Mouse (Mus musculus) heart, embryonic 12.5 days (tissue): ENCODE data around the gene Prok1. TPM values are rescaled to one million over a fixed set of nuclear protein-coding genes. Genes with fewer than 3 reads are reported as not detected.

Source experiments
- ATAC-seq: fragments of 200-750 bp; cut with Nextera tagmentation; 2 replicates; pipeline ENCODE4 v1.8.0; 2017; ENCODE audit warnings: moderate TSS enrichment, moderate library complexity; ENCODE audit not compliant: insufficient number of reproducible peaks, low FRiP score
- H3K27ac ChIP-seq: fragments of 300-500 bp; sonication (generic); 2 replicates; pipeline ENCODE4 v1.5.1; 2016; ENCODE audit warnings: mild to moderate bottlenecking, moderate library complexity; ENCODE audit not compliant: poor library complexity, severe bottlenecking
- H3K27me3 ChIP-seq: fragments of 300-500 bp; sonication (generic); replicated peaks from 2 replicates; pipeline ENCODE4 v1.6.1; 2016; ENCODE audit warnings: mild to moderate bottlenecking, moderate library complexity
- H3K36me3 ChIP-seq: fragments of 300-500 bp; sonication (generic); 2 replicates; pipeline ENCODE4 v1.6.1; 2016; ENCODE audit warnings: mild to moderate bottlenecking, moderate library complexity
- H3K4me1 ChIP-seq: fragments of 300-500 bp; sonication (generic); replicated peaks from 2 replicates; pipeline ENCODE4 v1.6.1; 2016; ENCODE audit warnings: mild to moderate bottlenecking
- H3K4me2 ChIP-seq: fragments of 300-500 bp; sonication (generic); 2 replicates; pipeline ENCODE4 v1.6.1; 2016; ENCODE audit warnings: mild to moderate bottlenecking, moderate library complexity
- H3K4me3 ChIP-seq: fragments of 300-500 bp; sonication (generic); 2 replicates; pipeline ENCODE4 v1.5.1; 2016; ENCODE audit warnings: mild to moderate bottlenecking
- H3K9ac ChIP-seq: fragments of 300-500 bp; sonication (generic); 2 replicates; pipeline ENCODE4 v1.6.1; 2016; ENCODE audit warnings: mild to moderate bottlenecking, moderate library complexity
- H3K9me3 ChIP-seq: fragments of 300-500 bp; sonication (generic); replicated peaks from 2 replicates; pipeline ENCODE4 v1.6.1; 2016; ENCODE audit warnings: mild to moderate bottlenecking, moderate library complexity
- WGBS: fragments of 180-500 bp; shearing (Covaris S2); methylation state at CpG from one replicate; pipeline ENCODE4 v1.1.7; 2016; 5-methylcytosine and 5-hydroxymethylcytosine counted together
- polyA plus RNA-seq: library from polyadenylated mRNA; unstranded; fragments of >200 nt; fragmentation: Nextera tagmentation; extraction: Ambion mirVana; gene quantifications from 2 replicates; pipeline ENCODE4 v1.2.1, GENCODE M21; 2016

Prok1 gene
- polyA plus RNA-seq, 1 experiment from 2014 or later = not detected

DNA sequence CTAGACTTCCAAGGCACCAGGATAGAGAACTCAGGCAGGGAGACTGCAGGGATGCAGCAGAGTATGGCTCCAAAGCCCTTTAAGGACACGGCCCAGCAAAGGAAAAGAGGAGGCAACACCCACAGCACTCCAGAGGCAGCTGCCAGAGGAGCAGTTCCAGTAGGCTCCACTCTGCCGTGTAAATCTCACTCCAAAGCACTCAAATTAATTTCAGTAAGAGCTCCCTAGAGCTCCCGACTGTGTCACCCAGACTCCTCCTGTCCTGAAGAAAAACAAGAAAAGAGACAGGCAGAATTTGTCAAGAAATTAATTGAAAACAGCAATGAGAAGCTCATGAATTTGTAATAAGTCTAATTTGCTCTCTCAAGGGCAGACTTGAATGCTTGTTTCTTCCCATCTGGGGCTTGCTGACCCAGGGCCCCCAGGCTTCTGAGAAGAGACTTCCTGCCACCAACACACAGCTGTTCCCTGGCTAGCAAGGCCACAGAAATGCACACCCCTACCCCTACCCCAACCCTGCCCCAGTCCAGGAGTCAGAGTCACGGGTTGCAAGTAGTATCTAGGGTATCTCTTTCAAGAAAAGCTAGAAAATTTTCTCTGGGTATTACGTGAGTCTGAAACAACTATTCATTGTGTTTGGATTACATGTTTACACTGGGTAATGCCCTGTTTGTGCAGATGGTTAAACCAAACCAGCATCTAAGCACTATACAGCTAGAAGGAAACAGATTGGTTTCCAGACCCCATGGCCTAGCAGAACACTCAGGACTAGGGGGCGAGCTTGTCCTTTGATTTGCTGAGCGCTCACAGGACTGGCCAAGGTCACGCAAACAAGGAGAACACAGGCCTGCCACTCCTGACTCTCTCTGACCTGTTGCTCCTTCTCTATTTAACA lies 21.7 kb upstream of the Prok1 start:
- H3K4me1 ChIP-seq = 0 out of 2 replicates have a peak, but pooled peaks cover 4% of the 10 kb centered on the region
- no peaks in the 10 kb centered on the region for H3K36me3 ChIP-seq
- H3K4me2 ChIP-seq = no peak overlapping the region
- no peak overlapping the region for H3K9ac ChIP-seq
- no peak overlapping the region for H3K4me3 ChIP-seq
- no peak for ATAC-seq
- no peak overlapping the region for H3K27ac ChIP-seq
- H3K9me3 ChIP-seq = no peaks in the 10 kb centered on the region
- H3K27me3 ChIP-seq = no peaks in the 10 kb centered on the region; the same call in 1 of the 2 replicates
- WGBS = 56% methylated on average over 8 of the region's 8 CpGs

DNA sequence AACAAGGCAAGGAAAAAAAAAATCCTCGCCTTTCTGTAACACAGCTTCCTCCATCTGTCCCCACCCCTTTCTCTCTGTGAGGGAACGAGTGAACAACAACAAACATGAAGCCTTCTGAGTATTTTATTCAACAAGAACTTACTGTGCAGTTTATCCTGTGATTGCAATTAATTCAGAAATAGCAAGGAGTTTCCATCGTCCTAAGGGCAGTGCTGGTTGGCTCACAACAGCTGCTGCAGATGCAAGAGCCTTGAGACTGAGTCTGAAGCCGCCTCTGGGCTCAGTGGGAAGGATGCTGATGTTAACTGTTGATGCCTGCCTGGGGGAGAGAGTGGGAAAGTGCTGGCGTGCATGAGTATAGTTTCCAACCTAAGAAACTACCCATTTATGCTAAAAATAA lies 18.4 kb upstream of the Prok1 start:
- Histone ChIP-seq H3K27me3 (no peaks in the 10 kb centered on the region), H3K9ac (no peak overlapping the region), H3K27ac (no peak overlapping the region), H3K36me3 (no peaks in the 10 kb centered on the region), H3K4me3 (no peak overlapping the region), H3K4me2 (no peak overlapping the region), H3K9me3 (no peaks in the 10 kb centered on the region), H3K4me1 (0 out of 2 replicates have a peak, but pooled peaks cover 4% of the 10 kb centered on the region)
- ATAC-seq = no peak
- WGBS = 53% methylated on average over 5 of the region's 5 CpGs

DNA sequence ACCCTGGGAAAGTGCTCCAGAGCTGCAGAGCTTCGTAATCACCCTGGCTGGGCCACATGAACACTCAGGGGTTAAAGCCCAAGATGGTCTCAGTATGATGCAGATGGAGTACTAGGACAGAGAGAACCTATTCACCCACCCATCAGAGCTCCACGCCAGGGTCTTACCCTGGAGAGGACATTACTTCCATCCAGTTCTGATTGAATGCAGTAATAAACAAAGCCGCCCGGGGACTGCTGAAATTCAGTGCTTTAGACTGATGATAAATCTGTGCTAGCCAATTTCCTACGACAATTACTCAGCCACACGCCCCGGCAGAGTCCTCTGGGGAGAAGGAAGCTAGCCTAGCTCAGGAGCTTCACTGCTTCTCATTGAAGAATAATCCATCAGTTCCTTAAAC lies 17.2 kb upstream of the Prok1 start:
- Histone ChIP-seq H3K4me3 (no peak overlapping the region), H3K36me3 (no peaks in the 10 kb centered on the region), H3K27me3 (no peaks in the 10 kb centered on the region), H3K9ac (no peak overlapping the region), H3K27ac (no peak overlapping the region), H3K4me2 (no peak overlapping the region), H3K4me1 (0 out of 2 replicates have a peak, but pooled peaks cover 4% of the 10 kb centered on the region), H3K9me3 (no peaks in the 10 kb centered on the region)
- 67% methylated on average over 7 of the region's 7 CpGs for WGBS
- ATAC-seq = no peak

DNA sequence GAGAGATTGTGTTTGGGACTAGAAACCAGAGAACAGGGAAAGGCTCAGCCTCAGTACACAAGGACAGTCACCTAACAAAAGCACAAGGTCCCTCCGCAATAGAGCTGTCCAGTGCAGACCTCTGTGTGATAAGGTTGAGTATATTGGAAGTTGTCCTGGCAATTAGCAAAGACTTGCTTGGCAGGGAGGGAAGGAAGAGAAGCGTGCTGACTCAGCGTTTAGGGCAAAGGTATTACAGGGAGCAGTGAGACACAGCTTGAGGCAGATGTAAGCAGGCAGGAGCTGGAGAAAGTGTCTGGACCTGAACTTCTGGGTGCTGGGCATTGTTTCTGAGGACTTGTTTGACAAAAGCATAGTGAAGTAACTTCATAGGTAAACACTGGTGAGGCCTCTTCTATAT lies 16.5 kb upstream of the Prok1 start:
- Histone ChIP-seq H3K27me3 (no peaks in the 10 kb centered on the region), H3K4me3 (no peak overlapping the region), H3K4me1 (no peaks in the 10 kb centered on the region), H3K9ac (no peak overlapping the region), H3K4me2 (no peak overlapping the region), H3K36me3 (no peaks in the 10 kb centered on the region), H3K27ac (no peak overlapping the region), H3K9me3 (no peaks in the 10 kb centered on the region)
- 72% methylated on average over 3 of the region's 3 CpGs for WGBS
- no peak for ATAC-seq

DNA sequence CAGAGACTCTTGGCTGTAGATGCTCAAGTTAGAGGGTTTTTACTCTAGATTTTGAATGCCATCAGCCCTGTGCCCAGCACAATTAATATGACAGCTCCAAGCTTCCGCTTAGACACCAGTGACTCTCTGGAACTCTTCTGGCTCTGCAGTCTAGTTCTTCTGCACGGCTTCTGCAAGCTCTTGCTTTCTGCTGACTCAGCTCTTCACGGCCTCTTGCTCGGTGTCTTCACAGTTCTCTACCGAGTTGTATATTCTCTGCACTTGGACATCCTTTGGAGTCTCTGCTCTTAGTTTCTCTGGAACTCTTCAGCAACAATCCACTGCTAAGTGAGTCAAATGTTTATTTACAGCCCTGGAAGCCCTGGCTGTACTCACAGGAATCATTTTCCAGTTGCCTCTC lies 14.4 kb upstream of the Prok1 start:
- H3K9ac ChIP-seq = no peak overlapping the region
- 75% methylated on average over 5 of the region's 5 CpGs for WGBS
- H3K27me3 ChIP-seq = no peaks in the 10 kb centered on the region
- no peak for ATAC-seq
- no peak overlapping the region for H3K4me3 ChIP-seq
- no peaks in the 10 kb centered on the region for H3K36me3 ChIP-seq
- H3K27ac ChIP-seq = no peak overlapping the region
- no peak overlapping the region for H3K4me2 ChIP-seq
- H3K9me3 ChIP-seq = no peaks in the 10 kb centered on the region
- H3K4me1 ChIP-seq = no peaks in the 10 kb centered on the region

DNA sequence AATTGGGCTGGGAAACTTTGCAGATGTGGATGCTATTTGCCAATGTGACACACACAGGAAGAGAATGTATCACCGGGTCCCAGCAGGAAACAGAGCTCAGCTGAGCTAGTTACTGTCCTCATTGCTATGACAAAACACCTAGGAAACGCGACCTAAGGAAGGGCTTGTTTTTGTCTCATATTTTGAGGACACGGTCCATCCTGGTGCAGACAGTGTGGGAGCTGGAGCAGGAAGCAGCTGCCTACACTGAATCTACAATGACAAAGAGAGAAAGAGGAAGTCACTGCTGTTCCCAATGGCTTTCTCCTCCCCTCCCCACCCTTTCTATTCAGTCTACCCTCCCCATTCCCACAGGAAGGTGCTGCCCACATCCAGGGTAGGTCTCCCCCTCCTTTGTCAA lies 12.5 kb upstream of the Prok1 start:
- no peaks in the 10 kb centered on the region for H3K27me3 ChIP-seq
- H3K4me3 ChIP-seq = no peak overlapping the region
- WGBS = 54% methylated on average over 4 of the region's 4 CpGs
- no peaks in the 10 kb centered on the region for H3K4me1 ChIP-seq
- H3K9me3 ChIP-seq = no peaks in the 10 kb centered on the region
- H3K36me3 ChIP-seq = no peaks in the 10 kb centered on the region
- no peak overlapping the region for H3K9ac ChIP-seq
- H3K27ac ChIP-seq = no peak overlapping the region
- no peak overlapping the region for H3K4me2 ChIP-seq
- no peak for ATAC-seq

DNA sequence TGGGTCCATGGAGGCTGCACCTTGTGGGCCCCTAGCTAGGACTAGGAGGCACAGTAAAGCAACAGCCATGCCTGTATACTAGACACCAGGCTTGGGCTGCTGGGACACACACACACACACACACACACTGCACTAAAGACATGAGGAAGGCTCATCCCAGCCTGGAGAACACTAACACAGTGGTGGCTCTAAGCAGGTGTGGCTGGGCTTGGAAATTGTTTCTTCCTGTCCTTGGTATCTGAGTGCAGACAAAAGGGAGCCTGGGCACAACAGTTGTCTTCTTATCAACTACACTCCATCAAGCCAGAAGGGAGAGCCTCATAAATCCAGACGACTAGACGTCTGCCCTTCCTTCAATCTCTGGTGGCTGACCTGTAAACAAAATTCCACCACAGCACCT lies 10.8 kb upstream of the Prok1 start:
- Histone ChIP-seq H3K4me1 (no peaks in the 10 kb centered on the region), H3K36me3 (no peaks in the 10 kb centered on the region), H3K4me3 (no peak overlapping the region), H3K27me3 (no peaks in the 10 kb centered on the region), H3K9me3 (no peaks in the 10 kb centered on the region), H3K27ac (no peak overlapping the region), H3K4me2 (no peak overlapping the region), H3K9ac (no peak overlapping the region)
- 30% methylated on average over 2 of the region's 2 CpGs for WGBS
- no peak for ATAC-seq

DNA sequence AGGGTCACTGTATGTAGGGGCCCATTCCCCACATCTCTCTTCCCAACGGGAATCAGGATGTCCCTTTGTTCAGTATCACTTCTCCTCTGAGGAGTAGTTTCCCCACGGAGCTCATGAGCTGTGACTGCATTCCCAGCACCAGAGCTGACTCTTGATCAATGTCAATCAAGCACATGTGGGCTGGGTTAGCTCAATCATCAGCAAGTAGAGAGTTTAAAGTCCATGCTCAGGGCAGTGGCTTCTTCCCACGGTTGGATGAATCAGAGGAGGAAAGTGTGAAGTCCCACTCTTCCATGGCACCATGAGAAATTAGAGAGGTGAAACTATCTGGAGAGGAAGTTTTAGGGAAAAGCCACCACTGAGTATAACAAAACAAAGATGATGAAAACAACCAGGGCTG lies 9.5 kb upstream of the Prok1 start:
- Histone ChIP-seq H3K27ac (no peak overlapping the region), H3K4me2 (no peak overlapping the region), H3K36me3 (no peaks in the 10 kb centered on the region), H3K4me1 (no peaks in the 10 kb centered on the region), H3K9me3 (no peaks in the 10 kb centered on the region), H3K4me3 (no peak overlapping the region), H3K27me3 (peaks cover 7% of the 10 kb centered on the region; the same call in 1 of the 2 replicates), H3K9ac (no peak overlapping the region)
- no peak for ATAC-seq
- 31% methylated on average over 3 of the region's 3 CpGs for WGBS

DNA sequence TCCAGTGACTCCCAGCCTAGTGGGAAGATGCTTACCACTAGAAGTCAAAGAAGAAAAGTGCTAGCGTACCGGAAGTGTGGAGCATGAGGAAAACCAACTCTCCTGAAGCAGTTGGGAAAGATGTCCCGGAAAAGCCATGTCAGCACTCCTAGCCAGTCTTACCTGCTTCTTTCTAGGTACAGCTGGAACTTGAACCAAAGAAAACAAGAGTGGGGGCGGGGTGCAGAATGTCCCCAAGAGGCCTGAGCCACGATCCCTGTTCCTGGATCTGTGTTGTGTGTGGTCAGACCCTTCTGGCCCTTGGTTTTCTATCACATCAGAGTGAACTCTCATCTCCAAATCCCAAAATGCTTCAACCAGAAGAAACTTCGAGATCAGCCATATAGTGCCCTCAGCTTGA lies 7.4 kb upstream of the Prok1 start:
- no peak for ATAC-seq
- Histone ChIP-seq H3K27ac (no peak overlapping the region), H3K9me3 (no peaks in the 10 kb centered on the region), H3K9ac (no peak overlapping the region), H3K36me3 (no peaks in the 10 kb centered on the region), H3K4me1 (no peaks in the 10 kb centered on the region), H3K4me2 (no peak overlapping the region), H3K27me3 (peaks cover 10% of the 10 kb centered on the region; the same call in 1 of the 2 replicates), H3K4me3 (no peak overlapping the region)
- WGBS = 69% methylated on average over 6 of the region's 6 CpGs

DNA sequence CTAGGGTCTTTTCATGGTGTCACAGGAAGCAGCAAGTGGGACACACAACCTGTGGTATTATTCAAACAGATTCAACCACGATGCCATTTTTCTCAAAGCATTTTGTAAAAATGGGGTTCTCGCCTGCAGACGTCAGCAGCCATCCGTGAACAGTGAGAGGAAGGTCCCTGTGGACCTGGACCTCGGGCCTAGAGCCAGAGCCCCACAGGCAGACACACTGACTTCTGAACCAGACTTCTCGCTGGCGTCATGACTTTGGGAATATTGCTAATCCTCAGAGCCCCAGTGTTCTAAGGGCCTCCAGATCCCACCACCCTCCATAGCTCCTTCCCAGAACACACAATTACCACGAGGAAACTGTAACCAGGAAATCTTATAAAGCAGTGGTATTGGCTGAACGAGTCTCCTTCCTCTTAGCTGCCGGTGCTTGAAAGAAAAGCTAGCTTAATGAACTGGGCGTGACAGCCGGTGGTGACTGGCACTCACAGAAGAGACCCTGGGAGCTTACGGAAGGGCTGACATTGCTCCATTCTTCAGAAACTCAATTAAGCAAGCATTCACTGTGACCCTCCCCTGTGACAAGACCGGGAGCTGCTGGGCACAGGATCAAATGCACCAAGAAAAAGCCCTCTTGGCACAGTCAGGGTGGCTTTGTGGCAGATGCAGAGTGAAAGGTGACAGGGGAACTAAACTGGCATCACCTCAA lies 2.0 kb upstream of the Prok1 start:
- ATAC-seq = no peak
- H3K4me3 ChIP-seq = no peak overlapping the region
- no peaks in the 10 kb centered on the region for H3K36me3 ChIP-seq
- H3K27ac ChIP-seq = no peak overlapping the region
- H3K4me1 ChIP-seq = no peaks in the 10 kb centered on the region
- no peaks in the 10 kb centered on the region for H3K9me3 ChIP-seq
- WGBS = 54% methylated on average over 14 of the region's 14 CpGs
- H3K4me2 ChIP-seq = no peak overlapping the region
- H3K9ac ChIP-seq = no peak overlapping the region
- H3K27me3 ChIP-seq = peaks cover 19% of the 10 kb centered on the region; the same call in 1 of the 2 replicates

DNA sequence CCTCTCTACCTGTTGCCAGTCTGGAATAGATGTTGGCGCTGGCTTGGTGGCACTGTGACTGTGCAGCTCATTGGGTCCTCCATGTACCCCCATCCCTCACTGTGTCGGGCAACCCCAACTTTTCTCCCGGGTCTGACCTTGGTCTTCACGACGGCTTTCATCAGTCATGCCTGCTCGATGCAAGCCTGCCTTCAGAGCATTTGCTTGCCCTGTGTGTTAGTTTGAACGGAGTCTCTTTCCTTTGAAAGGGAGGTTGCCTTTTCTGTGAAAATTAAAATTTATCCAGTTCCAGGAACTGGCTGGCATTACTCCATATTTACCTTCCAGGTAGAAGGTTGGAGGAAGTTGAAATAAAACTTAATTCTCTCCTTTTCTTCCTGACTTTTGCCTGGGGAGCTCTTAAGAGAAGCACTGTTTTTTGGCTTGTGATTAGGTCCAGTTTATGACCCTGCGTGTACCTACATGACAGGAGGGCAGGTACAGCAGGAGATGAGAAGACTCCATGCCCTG lies 981 bp downstream of the Prok1 start:
- WGBS = 75% methylated on average over 8 of the region's 8 CpGs
- no peaks in the 10 kb centered on the region for H3K9me3 ChIP-seq
- H3K9ac ChIP-seq = no peak overlapping the region
- ATAC-seq = no peak
- no peak overlapping the region for H3K4me2 ChIP-seq
- H3K27me3 ChIP-seq = peaks cover 12% of the 10 kb centered on the region; the same call in 1 of the 2 replicates
- no peak overlapping the region for H3K27ac ChIP-seq
- H3K4me3 ChIP-seq = no peak overlapping the region
- no peaks in the 10 kb centered on the region for H3K4me1 ChIP-seq
- no peaks in the 10 kb centered on the region for H3K36me3 ChIP-seq
